10 mouse cellular contexts compared by ENCODE assay signal in genomic region chr1:164009235-164009634, GRCm38 (mm10). TPM values are rescaled to one million over a fixed set of nuclear protein-coding genes. Genes with fewer than 3 reads are reported as not detected.
DNase-seq lines count a peak whose midpoint lies in the region; ATAC-seq and TF ChIP-seq lines count a peak whose summit lies in the region.
"Had no signal": no experiment of that assay in that cellular context is flagged by ENCODE, and none has a peak within 500 bp of the region (broad histone marks: within the 10 kb centered on the region; RNA-seq: fewer than 3 reads in every experiment).

No protein-coding gene starts in this region.

- H3K9me3 ChIP-seq in heart, embryonic 12.5 days (replicated peaks), result no peaks in the 10 kb centered on the region

- no peaks in the 10 kb centered on the region for H3K27me3 ChIP-seq in heart, embryonic 12.5 days (replicated peaks)
- no peaks in the 10 kb centered on the region for H3K27me3 ChIP-seq in spleen, adult 2 months (ENCODE audit: control insufficient read depth, insufficient read depth, low read length)

- no peak overlapping the region for H3K4me3 ChIP-seq in heart, embryonic 12.5 days
- no peak overlapping the region for H3K4me3 ChIP-seq in spleen, adult 2 months (ENCODE audit: extremely low read depth, insufficient read depth, insufficient read length)
- no peak overlapping the region for H3K4me3 ChIP-seq in cortical plate, adult 2 months (ENCODE audit: insufficient read depth, low read length)

- no peak overlapping the region for H3K4me2 ChIP-seq in heart, embryonic 12.5 days

- H3K9ac ChIP-seq in heart, embryonic 12.5 days, result no peak overlapping the region

- intact Hi-C loops in heart, postnatal 10 days (cut with DNase I), result loop anchor here (1.0 kb wide), 1 partner anchor 175 kb away; no protein-coding TSS in a partner anchor

- no peaks in the 10 kb centered on the region for H3K36me3 ChIP-seq in heart, embryonic 12.5 days
- H3K36me3 ChIP-seq in spleen, adult 2 months (ENCODE audit: control insufficient read depth, insufficient read depth, low read length), result no peaks in the 10 kb centered on the region

- WGBS in heart, embryonic 12.5 days, result 47% methylated on average over 2 of the region's 2 CpGs
- 38% methylated on average over 2 of the region's 2 CpGs for WGBS in spleen, adult 2 months

- peak; percentile 7 to 47 for DNase-seq in heart, postnatal 10 days
- peak; percentile 22 to 42 for DNase-seq in spleen, adult 2 months (ENCODE audit: low read depth in 1 of 2, low spot score in 2 of 2)
- no peak for DNase-seq in spleen, adult 12 weeks (ENCODE audit: low spot score)
- DNase-seq in frontal cortex, postnatal 14 days (ENCODE audit: low spot score in 2 of 2), result no peak

- H3K4me1 ChIP-seq in heart, embryonic 12.5 days (replicated peaks), result no peaks in the 10 kb centered on the region
- H3K4me1 ChIP-seq in spleen, adult 2 months (ENCODE audit: control insufficient read depth, insufficient read depth, insufficient read length), result no peaks in the 10 kb centered on the region
- no peaks in the 10 kb centered on the region for H3K4me1 ChIP-seq in cortical plate, adult 2 months (ENCODE audit: control insufficient read depth, insufficient read depth, low read length)

- TF ChIP-seq POLR2A in spleen, adult 2 months (IDR thresholded peaks at IDR 0.05; ENCODE audit: low read depth, low read length), result no peak
- TF ChIP-seq POLR2A in cortical plate, adult 2 months (IDR thresholded peaks at IDR 0.05; ENCODE audit: extremely low read depth, insufficient read depth, low read length), result no peak

- TF ChIP-seq CTCF in spleen, adult 2 months (IDR thresholded peaks at IDR 0.05; ENCODE audit: extremely low read depth, insufficient read depth, insufficient read length, insufficient replicate concordance), result peak; percentile 27; the same call in 1 of the 2 replicates
- TF ChIP-seq CTCF in cortical plate, adult 2 months (IDR thresholded peaks at IDR 0.05; ENCODE audit: extremely low read depth, insufficient read depth, low read length), result peak; percentile 54; the same call in 1 of the 2 replicates

- no peak overlapping the region for H3K27ac ChIP-seq in heart, embryonic 12.5 days (ENCODE audit: poor library complexity, severe bottlenecking)
- no peak overlapping the region for H3K27ac ChIP-seq in spleen, adult 2 months (ENCODE audit: insufficient read depth, low read length)
- no peak overlapping the region for H3K27ac ChIP-seq in cortical plate, adult 2 months (ENCODE audit: insufficient read depth, low read length)

- no peak for ATAC-seq in heart, embryonic 12.5 days (ENCODE audit: insufficient number of reproducible peaks, low FRiP score)
- peak; percentile 75 for ATAC-seq in megakaryocyte, adult 5-6 weeks (ENCODE audit: poor library complexity, severe bottlenecking)
- ATAC-seq in cerebellum, adult (ENCODE audit: insufficient number of reproducible peaks, low FRiP score, low TSS enrichment), result no peak

RNA-seq across cellular contexts. Expression of gene Mettl18, which starts 14.5 kb away (rescaled TPM):
- 1 to 10 TPM; 3.4 to 4.7 TPM for total RNA-seq in heart, postnatal 10 days (2021)
- 6.4 and 7.4 TPM in 2 replicates for polyA plus RNA-seq in heart, embryonic 12.5 days (2016; fragmentation: Nextera tagmentation; extraction: Ambion mirVana)
- 0.52 and 0.74 TPM in 2 replicates for polyA plus RNA-seq in spleen, adult 2 months (2012; rRNA removed)
- polyA plus RNA-seq in cortical plate, adult 2 months (2012; rRNA removed), result 3.7 and 4.3 TPM in 2 replicates
- 2.8 and 5.4 TPM in 2 replicates for total RNA-seq in megakaryocyte, adult 5-6 weeks (2015)
- total RNA-seq in megakaryocyte, adult 5-6 weeks (2017), result 10.2 and 10.7 TPM in 2 replicates

RNA-seq across cellular contexts. Expression of gene BC055324, which starts 14.6 kb away (rescaled TPM):
- 1 to 10 TPM; 1.5 to 3.3 TPM for total RNA-seq in heart, postnatal 10 days (2021)
- 18.9 and 19.2 TPM in 2 replicates for polyA plus RNA-seq in heart, embryonic 12.5 days (2016; fragmentation: Nextera tagmentation; extraction: Ambion mirVana)
- polyA plus RNA-seq in spleen, adult 2 months (2012; rRNA removed), result 1.2 and 1.5 TPM in 2 replicates
- polyA plus RNA-seq in cortical plate, adult 2 months (2012; rRNA removed), result 0.91 and 1.0 TPM in 2 replicates
- total RNA-seq in megakaryocyte, adult 5-6 weeks (2015), result 15.2 and 20.5 TPM in 2 replicates
- total RNA-seq in megakaryocyte, adult 5-6 weeks (2017), result 15.5 and 15.6 TPM in 2 replicates

RNA-seq across cellular contexts. Expression of gene Sele, which starts 38.8 kb away (rescaled TPM):
- total RNA-seq in heart, postnatal 10 days (2021), result 1 to 10 TPM; 2.3 to 3.6 TPM
- polyA plus RNA-seq in heart, embryonic 12.5 days (2016; fragmentation: Nextera tagmentation; extraction: Ambion mirVana), result 0.37 and 0.46 TPM in 2 replicates
- polyA plus RNA-seq in spleen, adult 2 months (2012; rRNA removed), result 0.09 and 0.13 TPM in 2 replicates
- polyA plus RNA-seq in cortical plate, adult 2 months (2012; rRNA removed), result 0.06 TPM in 1 of 2 replicates, not detected in the other
- 0.07 and 0.18 TPM in 2 replicates for total RNA-seq in megakaryocyte, adult 5-6 weeks (2015)
- total RNA-seq in megakaryocyte, adult 5-6 weeks (2017), result 0.20 TPM in 1 of 2 replicates, not detected in the other
- polyA plus RNA-seq: neural tube, embryonic 14.5 days had no signal

RNA-seq across cellular contexts. Expression of gene Sell, which starts 52.5 kb away (rescaled TPM):
- 1 to 10 TPM; 1.4 to 1.6 TPM for total RNA-seq in heart, postnatal 10 days (2021)
- polyA plus RNA-seq in heart, embryonic 12.5 days (2016; fragmentation: Nextera tagmentation; extraction: Ambion mirVana), result not detected in 2 replicates
- 68.6 and 72.4 TPM in 2 replicates for polyA plus RNA-seq in spleen, adult 2 months (2012; rRNA removed)
- polyA plus RNA-seq in cortical plate, adult 2 months (2012; rRNA removed), result 0.15 and 0.32 TPM in 2 replicates
- 838 and 904 TPM in 2 replicates for total RNA-seq in megakaryocyte, adult 5-6 weeks (2015)
- total RNA-seq in megakaryocyte, adult 5-6 weeks (2017), result 641 and 646 TPM in 2 replicates
- total RNA-seq: layer of hippocampus, postnatal 14 days had no signal

Comparison
In these comparisons a context has a peak if more than half of its experiments do, and no peak if none do; other contexts are left out.
1. DNase-seq: peak in heart, postnatal 10 days (2 of 2) and spleen, adult 2 months (2 of 2); none in spleen, adult 12 weeks (single experiment) and frontal cortex, postnatal 14 days (0 of 2).